Mouse (Mus musculus) brain, adult 2 months (tissue): ENCODE data around the gene Apbb1ip.

Experiments used
- DNase-seq: peaks from one replicate; pipeline ENCODE4 v3.0.0; 2011; ENCODE audit warnings: low read depth, low spot score

Apbb1ip gene

DNA sequence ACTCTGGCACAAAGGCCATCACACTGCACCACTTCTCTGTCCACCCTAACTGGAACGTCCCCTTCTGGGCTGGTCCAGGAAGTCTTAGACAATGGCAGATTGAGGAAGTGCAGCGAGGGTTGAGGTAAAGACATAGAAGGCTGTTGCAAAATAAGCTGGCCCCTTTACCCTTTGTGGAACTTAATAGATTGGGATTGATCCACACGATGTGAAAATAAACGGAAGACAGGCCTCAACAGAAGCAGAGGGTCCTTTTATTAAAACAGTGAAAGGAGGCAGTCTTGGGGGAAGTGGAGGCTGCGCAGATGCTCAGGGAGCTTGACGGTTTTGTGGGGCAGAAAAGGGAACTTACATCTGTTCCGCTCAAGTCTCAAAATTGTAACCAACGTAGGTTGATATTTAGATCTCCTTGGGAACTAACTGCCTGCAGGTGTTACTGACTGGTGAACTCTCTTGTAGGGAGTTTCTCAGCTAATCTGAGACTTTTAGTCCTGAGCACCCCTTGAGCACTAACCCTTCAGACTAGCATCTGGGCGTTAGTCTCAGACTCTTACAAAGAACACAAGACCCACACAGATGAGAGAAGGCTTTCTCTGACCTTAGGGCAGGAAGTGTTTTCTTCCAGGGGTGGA, at the start of gene Apbb1ip:
Gene Apbb1ip (plus strand): TSS at position 546 of the 632 bp plus-strand sequence.
- DNase-seq, result peak; percentile 26

DNA sequence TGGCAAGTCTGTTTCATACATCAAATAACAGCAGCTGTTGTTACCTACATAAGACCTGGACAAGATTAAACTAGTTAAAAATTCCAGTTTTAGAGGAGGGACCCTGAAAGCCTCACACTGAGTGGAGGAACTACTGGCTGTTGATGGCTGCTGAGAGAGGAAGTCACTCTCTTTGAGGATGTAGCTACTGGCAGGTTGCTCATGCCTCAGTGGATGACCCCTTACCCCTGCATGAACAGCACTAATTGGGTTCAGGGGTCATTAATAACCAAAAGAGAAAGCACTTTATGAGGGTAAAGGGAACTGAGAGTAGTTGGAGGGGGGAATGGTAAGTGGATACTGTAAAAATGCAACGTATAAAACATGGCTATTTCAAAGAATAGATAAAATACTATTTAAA, 46.8 kb upstream of the Apbb1ip start:
- no peak for DNase-seq

DNA sequence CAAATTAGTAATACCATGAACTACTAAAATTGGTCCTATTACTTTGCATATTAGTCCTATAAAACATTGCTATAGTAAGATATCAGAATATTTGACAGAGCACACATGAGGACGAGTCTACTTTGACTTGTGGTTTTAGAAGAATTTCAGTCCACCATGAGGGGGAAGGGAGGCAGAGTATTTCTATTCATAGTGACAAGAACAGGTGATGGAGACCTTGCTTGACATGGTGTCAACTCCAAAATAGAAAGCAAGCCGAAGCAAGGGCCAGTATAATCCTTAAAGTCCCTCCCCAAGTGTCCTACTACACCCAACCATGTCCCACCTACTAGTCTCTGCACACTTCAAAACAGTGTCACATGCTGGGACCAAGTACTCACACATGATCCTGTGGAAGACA, 37.8 kb upstream of the Apbb1ip start:
- DNase-seq, result no peak

DNA sequence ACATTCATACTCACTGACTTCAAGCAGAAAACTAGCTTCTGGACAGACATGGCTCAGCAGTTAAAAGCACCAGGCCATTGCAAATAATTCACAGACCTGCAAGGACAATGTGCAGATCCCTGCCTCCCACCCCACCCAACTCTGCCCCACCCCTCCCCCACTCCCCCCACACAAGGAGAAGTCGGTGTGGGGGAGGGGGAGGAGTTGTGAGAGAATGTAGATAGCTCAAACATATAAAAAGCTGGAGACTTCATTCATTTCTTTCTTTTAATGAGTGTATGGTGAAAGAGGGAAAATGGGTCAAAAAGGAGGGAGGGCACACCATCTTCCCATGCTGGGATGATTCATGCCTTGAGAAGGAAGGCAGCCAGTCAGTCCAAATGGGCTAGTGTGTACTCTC, 34.5 kb upstream of the Apbb1ip start:
- DNase-seq, result peak; percentile 43

DNA sequence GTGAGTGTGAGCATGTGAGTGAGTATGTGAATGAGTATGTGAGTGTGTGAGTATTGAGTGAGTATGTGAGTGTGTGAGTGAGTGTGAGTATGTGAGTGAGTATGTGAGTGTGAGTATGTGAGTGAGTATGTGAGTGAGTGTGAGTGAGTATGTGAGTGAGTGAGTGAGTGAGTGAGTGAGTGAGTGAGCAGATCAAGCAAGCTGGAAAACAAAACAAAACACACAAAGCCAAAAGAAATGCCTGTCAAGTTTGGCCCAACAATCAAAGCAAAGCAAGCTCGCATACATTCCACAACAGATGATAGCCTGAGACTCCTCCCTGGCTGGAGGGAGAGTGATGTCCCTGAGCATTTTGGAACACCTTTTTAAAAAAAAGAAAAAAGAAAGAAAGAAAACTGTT, 33.5 kb upstream of the Apbb1ip start:
- DNase-seq, result no peak

DNA sequence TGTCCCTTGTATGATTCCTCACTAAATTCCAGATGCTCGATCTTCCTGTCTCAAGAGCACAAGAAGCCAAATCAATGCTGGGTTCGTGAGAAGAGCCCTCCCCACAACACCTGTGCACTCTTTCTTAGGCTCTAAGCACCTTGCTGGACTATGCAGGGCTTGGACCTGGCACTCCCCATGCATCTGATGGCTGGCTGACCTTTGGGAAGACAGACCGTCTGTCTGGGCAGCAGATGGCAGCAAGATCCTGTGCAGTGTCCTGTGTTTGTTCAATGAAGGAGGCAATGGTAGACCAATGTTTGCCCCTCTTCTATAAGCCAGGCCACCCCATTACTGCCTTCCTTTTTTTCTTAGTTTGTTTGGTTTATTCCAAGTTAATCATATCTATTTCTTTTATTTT, 32.7 kb upstream of the Apbb1ip start:
- peak; percentile 12 for DNase-seq

DNA sequence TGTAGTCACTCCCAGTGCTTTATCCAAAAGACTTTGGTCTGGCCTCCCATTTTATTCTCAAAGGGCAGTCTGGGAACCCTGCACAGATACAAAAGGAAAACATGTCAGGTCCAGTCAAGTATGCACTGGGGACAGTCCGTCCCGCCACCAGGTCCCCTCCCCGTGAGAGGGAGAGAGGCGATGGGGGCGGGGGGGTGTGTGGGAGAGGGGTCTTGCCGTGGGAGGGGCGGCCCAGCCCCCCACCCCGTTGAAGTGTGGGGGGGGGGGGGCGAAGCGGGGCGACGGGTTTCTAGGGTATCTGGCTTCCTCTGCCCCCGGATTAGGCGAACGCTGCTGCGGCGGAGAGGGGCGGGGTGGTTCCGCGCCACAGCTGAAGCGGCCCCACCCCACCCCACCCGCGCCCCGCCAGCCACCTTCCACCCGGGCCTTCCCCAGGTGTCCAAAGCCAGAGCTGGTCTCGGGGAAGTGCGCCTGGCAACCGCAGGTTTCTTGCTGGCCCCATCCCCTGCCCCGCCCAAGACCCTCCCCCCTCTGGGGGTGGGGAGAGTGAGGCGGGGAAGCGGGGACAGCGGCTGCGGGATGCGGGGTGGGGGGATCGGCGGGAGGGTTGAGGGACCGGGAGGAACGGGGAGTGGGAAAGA, 29.7 kb upstream of the Apbb1ip start:
- DNase-seq, result no peak

DNA sequence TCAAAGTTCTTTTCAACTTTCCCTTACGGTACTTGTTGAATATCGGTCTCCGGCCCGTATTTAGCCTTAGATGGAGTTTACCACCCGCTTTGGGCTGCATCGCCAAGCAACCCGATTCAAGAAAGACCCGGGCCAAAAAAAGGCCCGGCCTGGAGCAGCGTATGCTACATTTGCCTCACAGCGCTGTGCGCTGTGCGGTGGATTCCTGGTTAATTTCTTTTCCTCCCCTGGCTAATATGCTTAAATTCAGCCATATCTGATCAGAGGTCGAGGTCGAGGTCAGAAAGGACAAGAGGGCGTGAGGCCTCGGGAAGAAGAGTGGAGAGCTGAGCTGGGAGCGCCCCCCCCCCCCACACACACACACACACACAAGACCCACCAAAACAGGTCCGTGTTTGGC, 29.0 kb upstream of the Apbb1ip start:
- DNase-seq, result peak; percentile 66

DNA sequence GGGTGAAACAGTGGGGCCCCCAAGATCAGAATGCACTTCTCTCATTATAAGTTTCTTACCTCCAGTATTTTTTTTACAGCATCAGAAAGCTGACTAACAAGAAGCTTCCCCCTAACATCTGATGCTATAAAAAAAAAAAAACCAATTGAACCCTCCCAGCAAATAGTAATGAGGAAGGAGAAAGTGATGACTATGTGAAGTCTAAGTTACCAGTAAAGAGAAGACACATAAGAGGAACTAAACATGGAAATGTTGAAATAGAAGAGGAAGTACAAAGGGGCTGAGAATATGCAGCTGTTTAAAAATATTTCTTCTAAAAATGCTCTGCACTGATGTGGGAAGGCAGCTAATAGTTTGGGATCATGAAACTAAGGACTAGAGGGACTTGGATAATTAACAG, 27.1 kb upstream of the Apbb1ip start:
- no peak for DNase-seq

DNA sequence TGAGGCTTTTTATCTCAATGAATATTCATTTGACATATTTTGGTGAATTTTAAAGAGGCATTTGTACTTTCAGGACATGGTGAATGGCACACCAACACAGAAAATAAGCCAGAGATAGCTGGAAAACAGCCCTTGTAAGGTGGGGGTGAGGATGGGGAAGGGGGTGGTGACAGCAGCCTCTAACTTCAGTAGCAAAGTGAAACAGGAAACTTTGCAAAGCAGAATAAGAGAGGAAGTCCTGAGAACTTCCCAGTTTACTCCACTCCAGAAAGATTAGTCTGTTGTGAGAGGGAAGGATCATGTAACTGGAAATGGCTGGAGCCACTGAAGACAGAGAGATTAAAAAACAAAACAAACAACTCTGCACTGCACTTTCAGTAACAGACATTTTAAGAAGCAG, 26.0 kb upstream of the Apbb1ip start:
- DNase-seq, result peak; percentile 18

DNA sequence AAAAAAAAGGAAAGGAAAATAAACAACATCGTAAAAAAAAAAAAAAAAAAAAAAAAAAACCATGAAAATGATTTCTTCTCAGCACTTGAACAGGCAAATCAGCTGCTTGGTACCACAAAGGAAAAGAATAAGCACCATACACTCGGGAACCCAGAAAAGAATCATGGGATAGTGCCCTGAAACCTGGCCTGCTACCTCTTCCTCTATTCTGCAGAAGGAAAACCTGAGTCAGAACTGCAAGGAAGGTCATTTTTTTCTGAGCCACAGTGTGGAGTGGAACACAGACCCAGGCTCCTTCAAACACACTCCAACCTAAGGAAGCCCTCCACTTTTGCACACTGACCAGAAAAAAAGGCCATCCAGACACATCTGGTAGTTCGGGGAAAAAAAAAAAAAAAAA, 24.1 kb upstream of the Apbb1ip start:
- no peak for DNase-seq

DNA sequence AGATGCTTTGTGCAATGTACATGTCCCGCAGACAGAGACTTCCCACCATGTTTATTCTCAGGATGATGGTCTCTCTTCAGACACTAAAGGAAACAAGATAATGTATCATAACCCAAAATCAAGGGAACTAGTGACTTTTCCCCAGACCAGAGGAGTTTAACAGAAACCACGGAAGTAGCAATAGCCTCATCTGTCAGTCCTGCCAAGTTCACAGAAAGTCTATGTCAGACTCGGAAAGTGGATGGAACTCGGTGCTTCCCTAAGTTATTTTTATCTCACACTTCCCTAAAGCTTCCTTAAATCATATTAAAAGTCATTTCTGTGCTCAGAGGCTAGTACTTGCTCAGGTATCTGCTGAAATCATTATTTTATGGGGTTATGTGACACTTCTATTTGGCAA, 21.4 kb upstream of the Apbb1ip start:
- peak; percentile 18 for DNase-seq

DNA sequence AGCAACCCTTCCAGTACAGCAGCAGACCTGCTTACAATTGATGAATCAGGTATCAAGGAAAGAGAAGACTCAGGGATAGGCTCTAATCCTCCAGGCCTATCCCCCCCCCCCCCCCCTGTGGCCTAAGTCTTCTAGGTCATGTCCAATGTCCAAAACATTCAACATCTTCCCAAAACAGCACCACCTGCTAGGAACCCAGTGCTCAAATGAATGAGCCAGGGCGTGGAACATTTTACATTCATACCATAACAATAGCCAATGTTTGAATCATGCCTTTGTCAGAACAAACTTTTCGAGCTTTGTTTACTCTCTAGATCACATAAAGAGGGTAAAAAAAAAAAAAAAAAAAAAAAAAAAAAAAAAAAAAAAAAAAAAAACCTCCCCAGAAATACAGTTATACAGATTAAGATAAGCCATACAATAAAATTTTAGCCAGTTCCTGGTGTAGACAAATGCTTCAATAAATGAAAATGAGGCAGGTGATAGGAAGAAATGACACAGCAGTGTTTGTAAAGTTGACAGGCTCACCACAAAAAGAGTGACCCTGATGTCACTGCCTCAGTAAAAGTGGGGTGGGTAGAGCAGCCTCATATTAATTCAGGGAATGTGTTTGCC, 20.3 kb upstream of the Apbb1ip start:
- DNase-seq, result no peak

DNA sequence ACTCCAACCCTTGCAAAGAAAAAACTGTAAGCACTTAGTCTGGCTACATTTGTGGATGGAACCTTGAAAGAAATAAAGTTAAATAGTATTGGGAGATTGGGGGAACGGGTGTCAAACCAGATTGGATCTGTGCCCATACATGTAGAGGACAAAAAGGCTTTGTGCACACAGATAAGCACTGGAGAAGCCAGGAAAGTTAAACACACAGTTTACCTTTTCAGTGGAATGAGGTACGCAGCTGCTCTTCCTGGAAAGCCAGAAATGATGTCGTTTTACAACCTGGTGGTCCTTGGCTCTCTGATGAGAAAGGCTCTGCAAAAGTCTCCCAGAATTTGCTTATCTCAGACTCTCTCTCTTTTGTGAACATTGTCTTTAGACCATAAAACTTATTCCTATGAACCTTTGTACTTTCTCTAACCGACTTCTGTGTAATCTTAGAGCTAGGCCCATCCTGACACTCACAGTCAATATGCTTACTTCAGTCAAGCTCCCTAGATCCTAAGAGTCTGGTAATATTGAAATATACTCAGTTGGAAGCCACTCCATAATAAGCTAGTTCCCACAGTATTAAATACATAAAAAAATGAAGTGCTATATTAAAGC, 19.6 kb upstream of the Apbb1ip start:
- DNase-seq, result no peak

DNA sequence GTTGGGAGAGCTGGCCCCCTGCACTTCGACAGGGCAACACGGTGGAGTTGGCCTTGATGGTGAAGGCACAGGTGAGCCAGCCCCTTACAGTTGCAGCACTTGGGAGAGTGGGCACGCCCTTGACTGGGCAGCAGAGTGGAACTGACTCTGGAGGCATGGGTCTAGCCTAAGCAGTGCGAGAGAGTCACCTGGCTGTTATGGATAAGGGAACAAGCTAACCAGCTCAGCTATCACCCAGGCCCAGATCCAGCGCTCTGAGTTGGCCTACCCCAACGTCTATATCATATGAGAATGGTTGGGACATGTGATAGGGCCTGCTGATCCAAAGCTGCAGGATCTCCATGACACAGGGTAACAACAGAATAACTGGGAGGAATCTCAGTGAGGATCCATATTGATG, 18.3 kb upstream of the Apbb1ip start:
- DNase-seq, result no peak

DNA sequence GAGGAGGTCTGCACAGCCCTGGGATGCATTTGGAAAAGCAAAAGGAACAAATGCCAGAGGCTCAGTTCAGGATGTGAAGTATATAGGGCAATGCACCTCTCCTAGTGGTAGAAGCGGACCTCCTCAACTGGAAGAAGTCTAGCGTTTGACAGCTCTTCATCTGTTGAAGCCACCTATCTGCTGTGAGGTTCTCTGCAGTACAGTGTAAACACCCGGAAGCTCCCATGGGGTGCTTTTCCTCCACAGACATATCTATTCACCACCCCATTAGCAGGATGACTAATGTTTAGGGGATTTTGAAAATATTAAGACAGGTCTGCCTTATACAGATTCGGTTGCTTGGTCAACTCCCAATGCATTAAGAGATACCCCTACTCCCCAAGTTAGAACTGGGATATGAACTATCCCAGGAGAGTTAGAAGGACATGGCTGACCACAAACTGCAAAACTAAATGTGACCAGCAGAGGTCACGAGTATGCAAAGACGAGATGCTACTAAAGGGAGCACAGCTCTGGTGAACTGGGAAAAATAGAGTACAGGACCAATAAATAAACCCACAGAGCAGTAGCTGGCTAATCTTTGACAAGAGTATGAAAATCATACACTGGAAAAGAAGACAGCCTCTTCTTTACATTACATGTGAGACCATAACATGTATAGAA, 15.5 kb upstream of the Apbb1ip start:
- DNase-seq, result peak; percentile 74

DNA sequence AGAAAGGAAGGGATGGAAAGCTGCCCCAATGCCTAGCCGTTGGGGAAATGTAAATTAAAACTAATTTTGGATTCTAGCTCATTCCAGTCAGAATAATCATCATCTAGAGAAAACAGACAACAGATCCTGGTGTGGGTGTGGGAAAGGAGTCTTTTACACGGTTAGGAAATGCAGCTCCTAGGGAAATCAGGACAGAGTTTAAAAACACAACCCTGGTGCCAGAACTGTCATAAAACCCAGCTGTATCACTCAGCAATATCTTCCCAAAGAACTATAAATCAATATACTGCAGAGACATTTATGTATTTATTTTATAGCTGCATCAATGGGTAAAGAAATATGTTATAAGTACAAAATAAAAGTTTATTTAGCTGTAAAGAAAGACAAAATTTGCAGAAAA, 13.4 kb upstream of the Apbb1ip start:
- peak; percentile 42 for DNase-seq

DNA sequence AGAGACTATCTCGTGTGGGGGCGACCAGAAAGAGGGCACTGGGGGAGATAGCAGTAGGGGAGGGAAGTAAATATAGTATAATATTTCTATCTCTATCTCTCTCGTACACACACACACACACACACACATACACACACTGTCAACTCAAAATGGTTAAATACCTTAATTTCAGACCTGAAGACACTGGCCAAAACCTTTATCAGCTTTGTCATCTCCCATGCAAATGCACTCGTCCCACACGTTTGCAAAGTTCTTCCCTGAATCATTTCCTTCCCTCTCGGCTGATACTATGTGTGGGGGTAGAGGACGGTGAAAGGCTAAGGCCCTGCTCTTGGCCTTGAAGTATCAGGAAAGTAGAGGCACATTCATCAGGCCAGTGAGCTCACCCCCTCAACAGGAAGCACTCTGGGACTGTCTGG, 12.8 kb upstream of the Apbb1ip start:
- no peak for DNase-seq

DNA sequence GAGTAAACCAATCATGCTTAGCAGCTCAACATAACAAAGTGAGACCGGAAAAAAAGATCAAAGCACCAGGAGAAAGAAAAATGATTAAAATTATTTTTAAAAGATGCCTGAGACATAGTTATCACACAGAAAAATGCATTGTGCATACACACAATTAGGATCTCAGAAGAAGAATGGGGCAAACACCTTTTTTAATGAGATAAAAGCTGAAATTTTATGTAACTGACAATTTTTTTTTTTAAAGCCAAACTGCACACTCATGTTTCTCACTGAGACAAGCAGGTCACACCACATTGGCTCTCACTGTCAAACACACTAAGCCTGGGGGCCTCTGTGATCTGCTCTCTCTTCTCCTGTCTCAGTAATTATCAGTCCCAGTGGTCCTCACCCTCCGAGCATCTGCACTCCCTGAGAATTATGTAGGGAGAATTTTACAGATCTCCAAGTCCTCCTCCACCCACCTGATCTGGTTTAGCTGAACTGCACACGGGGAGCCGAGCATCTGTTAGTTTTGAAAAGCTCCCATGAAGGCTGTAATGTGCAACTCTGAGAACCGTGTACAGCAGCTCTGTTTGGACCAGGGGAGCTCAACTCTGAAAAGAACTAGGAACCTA, 9.0 kb upstream of the Apbb1ip start:
- peak; percentile 73 for DNase-seq

DNA sequence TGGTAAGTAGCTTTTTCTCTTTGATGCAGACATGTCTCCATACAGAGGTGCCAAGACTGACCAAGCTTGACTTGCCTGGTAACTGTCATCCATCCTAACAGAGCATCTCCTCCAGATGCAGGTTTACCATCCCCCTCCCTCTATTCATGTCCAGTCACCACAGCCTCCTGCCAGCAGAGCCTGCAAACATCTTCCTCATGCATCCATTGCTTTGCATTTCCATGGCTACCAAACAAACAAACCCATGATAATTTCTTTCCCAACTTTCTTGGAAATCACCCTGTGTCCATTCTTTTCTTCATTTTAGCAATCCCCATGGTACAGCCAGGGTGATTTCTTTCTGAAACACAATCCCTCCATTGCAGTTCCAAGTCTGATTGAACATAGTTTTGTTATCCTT, 2.6 kb upstream of the Apbb1ip start:
- DNase-seq, result no peak

DNA sequence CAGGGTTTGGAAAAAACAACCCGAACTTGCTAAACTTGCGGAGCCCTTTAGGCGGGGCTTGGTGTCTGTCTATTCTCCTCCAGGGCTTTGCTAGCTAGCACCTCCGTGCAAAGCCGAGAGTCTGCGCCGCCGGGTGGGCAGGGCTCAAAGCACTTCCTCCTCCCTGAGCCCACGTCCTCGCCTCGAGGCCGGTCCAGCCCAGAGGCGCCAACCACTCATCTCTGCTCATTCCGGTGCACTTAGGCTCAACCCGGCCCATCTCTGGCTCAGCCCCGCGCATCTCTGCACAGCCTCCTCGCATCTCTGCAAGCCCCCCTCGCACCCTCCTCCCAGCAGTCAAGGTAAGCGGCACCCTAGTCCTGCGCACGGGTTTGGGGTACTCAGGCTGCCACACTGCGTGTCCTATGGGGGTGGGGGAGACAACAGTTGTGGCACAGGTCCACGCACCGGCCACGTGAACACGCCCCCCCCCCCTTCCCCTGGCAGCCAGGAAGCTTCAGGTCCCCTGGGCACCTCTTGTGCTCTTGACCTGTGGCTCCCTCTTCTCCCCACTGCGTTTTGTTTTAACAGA, 372 bp downstream of the Apbb1ip start:
- DNase-seq, result peak; percentile 70

DNA sequence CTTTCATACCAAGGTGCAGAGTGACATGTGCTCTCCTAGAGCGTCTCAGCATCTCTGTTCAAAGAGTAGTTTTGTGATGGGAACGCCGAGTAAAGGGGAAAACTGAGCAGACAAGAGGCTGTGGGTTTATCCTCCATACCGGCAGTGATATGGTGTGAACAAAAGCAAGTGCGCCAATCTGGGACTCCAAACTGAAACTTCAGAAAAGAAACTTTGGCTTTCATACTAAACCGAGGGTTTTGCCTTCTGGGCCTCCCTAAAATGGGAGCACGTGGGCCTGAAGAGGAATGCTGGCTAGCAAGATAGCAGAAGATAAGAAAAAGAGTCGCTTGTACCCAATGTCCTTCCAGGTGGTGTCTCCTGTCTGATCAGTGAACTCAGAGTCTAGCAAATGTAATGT, 1.3 kb downstream of the Apbb1ip start:
- no peak for DNase-seq
